Mouse (Mus musculus) hematopoietic stem cell, adult 5-6 weeks (primary cell): ENCODE results near the gene Cbfb. TPM values are rescaled to one million over a fixed set of nuclear protein-coding genes. Genes with fewer than 3 reads are reported as not detected.

Experiments
- ATAC-seq, 2 experiments: fragments of 125-278 bp in 1 of 2; replicated peaks in 1 of 2; 2 replicates each; pipeline ENCODE4 v1.8.0; 2016 to 2017; ENCODE audit warnings: inconsistent platforms in 2 of 2, mild to moderate bottlenecking in 2 of 2, moderate number of reproducible peaks in 2 of 2, low read depth in 1 of 2, moderate TSS enrichment in 1 of 2; ENCODE audit not compliant: low FRiP score in 2 of 2, poor library complexity in 2 of 2, severe bottlenecking in 2 of 2, insufficient read depth in 1 of 2, low TSS enrichment in 1 of 2
- total RNA-seq: library from RNA; stranded (forward); fragments of 172-1452, 232-1000 nt; gene quantifications from 2 replicates; pipeline ENCODE4 v1.2.3, GENCODE M21; 2017

The Cbfb gene
- total RNA-seq, 1 experiment from 2014 or later = 237 TPM

DNA sequence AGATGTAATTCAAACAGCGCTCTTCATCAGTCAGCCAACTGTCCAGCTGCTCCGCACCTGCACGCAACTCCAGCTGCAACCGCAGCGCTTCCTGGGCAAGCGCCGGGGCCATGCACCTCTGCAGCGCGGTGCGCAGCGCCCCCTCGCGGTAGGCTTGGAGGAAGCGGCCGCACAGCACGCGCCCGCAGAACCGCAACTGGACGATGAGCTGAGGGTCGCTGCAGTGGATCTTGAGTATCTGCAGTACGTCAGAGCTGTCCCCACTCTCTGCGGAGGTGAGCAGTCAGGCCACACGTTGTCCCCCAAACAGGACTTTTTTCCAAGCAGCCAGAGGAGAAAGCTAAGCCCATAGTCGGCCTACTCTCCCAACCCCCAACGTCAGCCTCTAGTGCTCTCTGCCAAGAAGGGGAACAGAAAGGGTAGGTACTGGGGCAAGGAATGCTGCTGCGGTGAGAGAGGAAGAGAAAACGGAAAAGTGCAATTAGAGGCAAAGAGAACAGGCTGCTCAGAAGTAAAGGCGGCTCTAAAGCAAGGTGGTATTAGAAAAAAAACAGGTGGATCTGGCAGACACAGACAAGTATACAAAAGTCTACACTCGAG lies 89.3 kb downstream of the Cbfb start:
- ATAC-seq = peak; percentile 58 to 60

DNA sequence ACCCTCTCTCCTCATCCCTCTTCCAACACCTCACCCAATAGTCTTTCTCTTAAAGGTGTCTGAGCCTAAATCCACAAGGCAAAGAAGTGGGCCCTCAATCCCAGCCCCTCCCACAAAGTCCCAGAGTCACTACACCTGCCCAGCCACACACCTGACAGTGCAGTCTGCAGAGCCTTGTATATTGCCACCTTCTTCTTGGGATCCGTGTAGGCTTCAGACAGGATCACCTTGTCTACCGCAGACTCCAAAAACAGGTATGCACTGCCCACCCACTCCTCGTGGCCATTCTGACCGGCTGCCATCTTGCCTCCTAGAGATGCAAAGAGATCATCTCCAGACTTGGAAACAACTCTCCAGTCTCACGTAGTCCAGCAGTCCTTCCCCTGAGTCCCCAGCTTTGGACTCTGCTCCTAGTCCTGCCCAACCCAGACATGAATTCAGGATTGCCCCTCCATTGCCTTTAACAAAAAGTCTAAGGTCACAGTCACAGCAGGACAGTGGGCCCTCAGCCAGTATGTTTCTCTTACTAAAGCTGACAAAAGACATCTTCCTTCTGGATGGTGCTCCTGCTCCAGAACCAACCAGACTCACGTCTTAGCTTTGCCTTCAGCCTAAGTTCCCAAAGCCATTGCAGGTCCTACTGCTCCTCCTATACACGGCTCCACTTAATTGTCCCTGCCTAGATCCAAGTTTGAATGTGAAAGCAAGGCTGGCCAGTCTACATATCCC lies 90.1 kb downstream of the Cbfb start:
- ATAC-seq = no peak

DNA sequence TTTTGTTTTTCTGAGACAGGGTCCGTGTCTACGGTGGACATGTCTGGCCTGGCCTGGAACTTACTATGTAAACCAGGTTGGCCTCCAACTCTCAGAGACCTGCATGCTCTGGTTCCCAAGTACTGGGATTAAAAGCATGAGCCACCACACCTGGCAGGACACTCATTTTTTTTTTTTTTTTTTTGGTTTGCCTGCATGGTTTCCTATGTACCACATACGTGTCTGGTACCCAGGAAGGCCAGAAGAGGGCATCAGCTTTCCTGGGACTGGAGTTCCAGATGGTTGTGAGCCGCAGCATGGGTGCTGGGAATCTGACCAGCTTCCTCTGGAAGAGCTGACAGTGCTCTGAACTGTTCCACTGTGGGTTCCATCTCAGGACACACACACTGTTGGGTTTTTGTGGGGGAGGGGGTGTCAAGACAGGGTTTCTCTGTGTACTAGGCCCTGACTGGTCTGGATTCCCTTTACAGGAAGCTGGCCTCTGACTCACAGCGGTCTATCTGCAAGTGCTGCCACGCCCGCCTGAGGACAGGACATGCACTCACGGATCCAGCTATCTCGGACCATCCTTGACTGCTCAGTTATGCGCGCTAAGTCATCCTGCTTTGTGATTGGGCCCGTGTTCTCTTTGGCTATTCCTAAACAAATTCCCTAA lies 91.0 kb downstream of the Cbfb start:
- ATAC-seq = no peak

DNA sequence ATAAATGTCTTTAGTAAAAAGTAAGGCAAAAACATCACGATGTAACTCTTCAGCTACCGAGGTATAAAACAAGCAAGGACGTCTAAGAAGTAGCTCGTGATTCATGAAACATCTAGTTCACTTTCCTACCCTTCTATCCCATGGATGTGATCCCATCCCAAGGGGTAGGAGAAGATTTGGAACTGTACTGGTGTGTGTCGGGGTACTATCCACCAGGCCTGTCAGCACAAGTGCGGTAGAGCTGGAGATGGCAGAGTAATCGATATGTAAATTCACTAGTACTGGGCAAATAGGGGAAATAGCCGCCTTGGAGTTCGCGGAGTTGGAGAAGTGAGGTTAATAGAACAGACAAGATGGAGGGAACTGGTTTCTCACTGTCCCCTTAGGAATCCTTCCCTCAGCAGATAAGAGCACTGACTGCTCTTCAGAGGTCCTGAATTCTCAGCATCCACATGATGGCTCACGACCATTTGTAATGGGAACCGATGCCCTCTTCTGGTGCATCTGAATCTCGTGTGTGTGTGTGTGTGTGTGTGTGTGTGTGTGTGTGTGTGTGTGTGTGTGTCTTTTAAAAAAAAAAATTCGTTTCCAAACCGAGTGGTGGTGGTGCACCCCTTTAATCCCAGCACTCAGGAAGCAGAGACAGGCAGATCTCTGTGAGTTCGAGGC lies 92.9 kb downstream of the Cbfb start:
- no peak for ATAC-seq

DNA sequence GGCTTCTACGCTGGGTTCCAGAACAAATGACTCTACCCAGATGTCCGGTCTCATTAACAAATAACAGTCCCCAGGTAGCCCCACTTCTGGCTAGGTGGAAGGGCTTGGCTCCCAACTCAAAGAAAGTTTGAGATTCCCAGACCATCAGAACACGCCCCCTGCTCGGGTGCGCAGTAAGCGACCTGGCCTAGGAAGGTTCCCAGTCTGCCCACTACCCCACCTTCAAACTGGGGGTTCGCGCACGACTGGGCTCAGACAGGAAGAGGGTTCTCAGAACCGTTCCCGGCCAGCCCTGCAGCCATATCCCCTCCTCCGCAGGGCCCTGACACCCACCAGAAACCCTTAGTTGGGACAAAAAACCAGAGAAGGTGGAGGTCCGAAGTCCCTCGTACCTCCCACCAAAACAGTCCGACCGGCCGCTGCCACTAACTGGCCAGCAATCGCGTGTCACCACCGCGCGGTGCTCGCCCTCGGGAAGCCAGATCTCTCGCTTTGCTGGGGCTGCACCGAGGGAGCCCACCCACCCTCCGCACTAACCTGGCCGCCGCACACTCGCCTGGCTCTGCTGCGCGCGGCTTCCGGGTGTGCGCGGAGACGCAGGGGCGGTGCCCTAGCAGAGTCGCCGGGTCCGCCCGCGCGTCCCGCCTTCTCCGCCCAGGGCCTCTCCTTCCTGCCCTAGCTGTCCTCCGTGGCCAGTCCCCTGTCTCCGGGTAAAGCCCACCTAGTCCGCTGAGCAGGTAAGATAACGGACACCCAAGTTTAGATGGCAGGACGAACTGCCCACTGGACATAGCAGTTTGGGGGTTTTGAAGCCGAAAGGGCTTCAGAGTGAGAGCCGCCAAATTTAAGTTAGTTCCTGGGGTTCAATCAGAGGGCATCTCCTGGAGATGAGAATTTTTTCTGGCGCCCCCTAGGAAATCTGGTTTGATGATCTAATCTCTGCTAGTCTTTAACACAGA lies 93.8 kb downstream of the Cbfb start, which contains the start of the genes Tradd and Fbxl8:
TSS of gene Tradd (minus strand) at position 586 of the 959 bp plus-strand sequence.
TSS of gene Fbxl8 (plus strand) at position 625 of the 959 bp plus-strand sequence.
- peak; percentile 51 to 73 for ATAC-seq

DNA sequence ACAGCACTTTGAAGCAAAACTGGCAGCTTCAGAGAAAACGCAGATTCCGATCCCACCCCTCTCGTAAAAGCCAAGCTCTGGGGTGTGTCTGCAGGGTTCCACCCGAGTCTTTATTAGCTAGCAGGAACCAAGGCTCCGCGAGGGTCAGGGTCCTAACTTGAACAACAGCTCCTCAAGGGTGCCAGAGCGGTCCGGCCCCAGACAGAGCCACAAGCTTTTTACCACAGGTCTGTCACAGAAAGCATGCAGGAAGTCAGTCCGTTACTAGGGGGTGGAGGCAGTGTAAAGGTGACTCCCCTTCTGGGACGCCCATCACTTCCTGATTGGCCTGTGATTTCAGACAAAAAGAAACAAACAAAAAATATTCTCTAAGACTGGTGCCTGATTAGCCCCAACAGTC lies 94.7 kb downstream of the Cbfb start:
- peak; percentile 65 to 80 for ATAC-seq

DNA sequence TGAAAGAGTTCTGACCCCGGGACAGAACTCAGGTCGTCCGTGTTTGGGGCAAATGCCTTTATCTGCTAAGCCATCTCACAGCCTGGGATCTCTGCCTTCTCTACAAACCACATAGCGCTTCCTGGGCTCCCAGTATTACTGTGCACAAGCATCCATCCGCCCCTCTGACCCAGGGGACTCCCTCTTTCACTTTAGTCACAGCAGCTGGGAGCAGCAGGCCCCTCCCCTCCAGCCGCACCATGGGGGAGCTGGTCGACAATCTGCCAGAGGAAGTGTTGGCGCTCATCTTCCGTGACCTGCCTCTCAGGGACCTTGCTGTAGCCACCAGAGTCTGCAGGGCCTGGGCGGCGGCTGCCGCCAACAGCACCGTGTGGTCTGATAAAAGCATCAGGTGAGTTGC lies 96.3 kb downstream of the Cbfb start:
- no peak for ATAC-seq

Other genes starting within 250 kb of the Cbfb start
- gene Ces2e, start 244.4 kb upstream of the Cbfb start, total RNA-seq = not detected in 2 replicates
- not detected in 2 replicates for gene Ces2f, start 223.3 kb upstream of the Cbfb start, total RNA-seq
- gene Ces2g, start 209.0 kb upstream of the Cbfb start, total RNA-seq = 2.5 and 15.4 TPM in 2 replicates
- gene Ces2h, start 169.8 kb upstream of the Cbfb start, total RNA-seq = not detected in 2 replicates
- not detected in 2 replicates for gene Ces3a, start 122.1 kb upstream of the Cbfb start, total RNA-seq
- not detected in 2 replicates for gene Ces3b, start 86.9 kb upstream of the Cbfb start, total RNA-seq
- gene Ces4a, start 38.9 kb upstream of the Cbfb start, total RNA-seq = not detected in 2 replicates
- gene D230025D16Rik, start 54.5 kb downstream of the Cbfb start, total RNA-seq = 15.1 and 15.7 TPM in 2 replicates
- 0.50 TPM in 1 of 2 replicates, not detected in the other for gene B3gnt9, start 84.5 kb downstream of the Cbfb start, total RNA-seq
- 17.6 and 20.2 TPM in 2 replicates for gene Tradd, start 93.9 kb downstream of the Cbfb start, total RNA-seq
- 4.1 and 4.9 TPM in 2 replicates for gene Fbxl8, start 94.0 kb downstream of the Cbfb start, total RNA-seq
- gene Hsf4, start 99.1 kb downstream of the Cbfb start, total RNA-seq = 0.19 TPM in 1 of 2 replicates, not detected in the other
- gene Nol3, start 105.5 kb downstream of the Cbfb start, total RNA-seq = 0.30 and 0.31 TPM in 2 replicates
- 3.4 and 4.5 TPM in 2 replicates for gene 4931428F04Rik, start 119.2 kb downstream of the Cbfb start, total RNA-seq
- 1.2 and 4.0 TPM in 2 replicates for gene Exoc3l, start 125.4 kb downstream of the Cbfb start, total RNA-seq
- 34.3 and 55.3 TPM in 2 replicates for gene E2f4, start 127.0 kb downstream of the Cbfb start, total RNA-seq
- gene Elmo3, start 134.9 kb downstream of the Cbfb start, total RNA-seq = 3.5 and 4.6 TPM in 2 replicates
- 0.65 and 2.6 TPM in 2 replicates for gene Lrrc29, start 155.6 kb downstream of the Cbfb start, total RNA-seq
- gene Tmem208, start 155.7 kb downstream of the Cbfb start, total RNA-seq = 28.1 and 63.6 TPM in 2 replicates
- gene Fhod1, start 177.3 kb downstream of the Cbfb start, total RNA-seq = 5.1 and 6.4 TPM in 2 replicates
- 0.35 and 1.4 TPM in 2 replicates for gene Slc9a5, start 178.2 kb downstream of the Cbfb start, total RNA-seq
- 0.31 TPM in 1 of 2 replicates, not detected in the other for gene Plekhg4, start 202.6 kb downstream of the Cbfb start, total RNA-seq
- not detected in 2 replicates for gene Kctd19, start 242.8 kb downstream of the Cbfb start, total RNA-seq
- 0.20 and 2.1 TPM in 2 replicates for gene Lrrc36, start 242.9 kb downstream of the Cbfb start, total RNA-seq